40 mouse cellular contexts compared by ENCODE assay signal in genomic region chr7:119692302-119692701, GRCm38 (mm10). TPM values are rescaled to one million over a fixed set of nuclear protein-coding genes. Genes with fewer than 3 reads are reported as not detected.
"Had no signal": no experiment of that assay in that cellular context is flagged by ENCODE, and none has a peak within 500 bp of the region (broad histone marks: within the 10 kb centered on the region; RNA-seq: fewer than 3 reads in every experiment).

No protein-coding gene starts in this region.

- H3K27me3 ChIP-seq: heart, embryonic 12.5 days; hindbrain, embryonic 12.5 days; intestine, embryonic 15.5 days; limb, embryonic 13.5 days; limb, embryonic 15.5 days had no signal

- H3K4me3 ChIP-seq: gastrocnemius, adult 2 months; heart, embryonic 10.5 days; heart, embryonic 12.5 days; hindbrain, embryonic 10.5 days; hindbrain, embryonic 12.5 days; intestine, embryonic 15.5 days; limb, embryonic 13.5 days; limb, embryonic 15.5 days had no signal

- H3K4me1 ChIP-seq: heart, embryonic 10.5 days; heart, embryonic 12.5 days; hindbrain, embryonic 10.5 days; hindbrain, embryonic 12.5 days; intestine, embryonic 15.5 days; limb, embryonic 13.5 days; limb, embryonic 15.5 days had no signal

- H3K9me3 ChIP-seq: heart, embryonic 10.5 days; heart, embryonic 12.5 days; hindbrain, embryonic 10.5 days; hindbrain, embryonic 12.5 days; intestine, embryonic 15.5 days; limb, embryonic 13.5 days; limb, embryonic 15.5 days had no signal

- H3K4me2 ChIP-seq: heart, embryonic 12.5 days; hindbrain, embryonic 12.5 days; hindbrain, embryonic 14.5 days; intestine, embryonic 15.5 days; limb, embryonic 13.5 days; limb, embryonic 15.5 days had no signal

- ATAC-seq: hindbrain, embryonic 16.5 days; inflammation-experienced regulatory T-cells, adult 6 months; intestine, embryonic 15.5 days; intestine, postnatal 0 days had no signal

- H3K27ac ChIP-seq: gastrocnemius, adult 2 months; heart, embryonic 10.5 days; hindbrain, embryonic 10.5 days; hindbrain, embryonic 12.5 days; hindbrain, embryonic 14.5 days; intestine, embryonic 15.5 days; limb, embryonic 13.5 days; limb, embryonic 15.5 days had no signal

- DNase-seq: gastrocnemius, adult 2 months; gastrocnemius, postnatal 10 days; gastrocnemius, postnatal 25 days; heart, adult 18-20 months; heart, postnatal 10 days; heart, postnatal 4 days; kidney, adult 18-20 months; kidney, adult 8-10 months; kidney, postnatal 10 days; kidney, postnatal 36 days; layer of hippocampus, adult 9-11 months; layer of hippocampus, postnatal 36 days; left cerebral cortex, postnatal 4 days had no signal

- H3K36me3 ChIP-seq: heart, embryonic 10.5 days; heart, embryonic 12.5 days; hindbrain, embryonic 10.5 days; hindbrain, embryonic 12.5 days; intestine, embryonic 15.5 days; limb, embryonic 13.5 days; limb, embryonic 15.5 days had no signal

- H3K9ac ChIP-seq: heart, embryonic 12.5 days; hindbrain, embryonic 12.5 days; hindbrain, embryonic 14.5 days; intestine, embryonic 15.5 days; limb, embryonic 13.5 days; limb, embryonic 15.5 days had no signal

RNA-seq across cellular contexts. Expression of gene Acsm4, which starts 2.5 kb away (rescaled TPM):
- total RNA-seq: gastrocnemius, adult 2 months; gastrocnemius, postnatal 10 days; gastrocnemius, postnatal 25 days; gastrocnemius, postnatal 4 days; granulocyte monocyte progenitor cell, adult 5-6 weeks; heart, adult 18-20 months; heart, adult 8-10 months; heart, postnatal 10 days; heart, postnatal 25 days; heart, postnatal 4 days; layer of hippocampus, adult 18-20 months; layer of hippocampus, adult 8-10 months; layer of hippocampus, postnatal 14 days; layer of hippocampus, postnatal 36 days; left cerebral cortex, adult 18-20 months; left cerebral cortex, postnatal 10 days; left cerebral cortex, postnatal 25 days; left cerebral cortex, postnatal 4 days had no signal
- polyA plus RNA-seq: heart, embryonic 10.5 days; heart, embryonic 12.5 days; heart, embryonic 14.5 days; heart, embryonic 16.5 days; hindbrain, embryonic 10.5 days; hindbrain, embryonic 12.5 days; hindbrain, embryonic 14.5 days; hindbrain, embryonic 16.5 days; inflammation-experienced regulatory T-cells, adult 6 months; intestine, embryonic 15.5 days; intestine, postnatal 0 days; kidney, embryonic 14.5 days; kidney, embryonic 16.5 days; large intestine, adult 2 months; limb, embryonic 11.5 days; limb, embryonic 13.5 days; limb, embryonic 15.5 days had no signal
